ENCODE assay signal across 21 mouse cellular contexts in genomic region chr13:10710909-10711308, GRCm38 (mm10).
DNase-seq lines count a peak whose midpoint lies in the region; ATAC-seq and TF ChIP-seq lines count a peak whose summit lies in the region.
"Had no signal": no experiment of that assay in that cellular context is flagged by ENCODE, and none has a peak within 500 bp of the region (broad histone marks: within the 10 kb centered on the region; RNA-seq: fewer than 3 reads in every experiment).

No protein-coding gene starts in this region.

- no peak overlapping the region for H3K4me3 ChIP-seq in kidney, embryonic 15.5 days (replicated peaks)
- no peak overlapping the region for H3K4me3 ChIP-seq in kidney, adult 2 months (ENCODE audit: insufficient read depth, low read depth, low read length)
- no peak overlapping the region for H3K4me3 ChIP-seq in limb, embryonic 11.5 days (ENCODE audit: low read depth, low read length)
- no peak overlapping the region for H3K4me3 ChIP-seq in limb, embryonic 10.5 days
- no peak overlapping the region for H3K4me3 ChIP-seq in limb, embryonic 14.5 days (replicated peaks; ENCODE audit: low read length)
- H3K4me3 ChIP-seq: embryonic facial prominence, embryonic 15.5 days; erythroblast, embryonic 14.5 days; forebrain, embryonic 10.5 days; heart, embryonic 10.5 days; hindbrain, embryonic 12.5 days had no signal

- no peaks in the 10 kb centered on the region for H3K36me3 ChIP-seq in kidney, embryonic 15.5 days
- no peaks in the 10 kb centered on the region for H3K36me3 ChIP-seq in kidney, adult 2 months (ENCODE audit: control insufficient read depth, insufficient read depth, low read length)
- no peaks in the 10 kb centered on the region for H3K36me3 ChIP-seq in limb, embryonic 11.5 days (ENCODE audit: control insufficient read depth, insufficient read depth, low read length)
- H3K36me3 ChIP-seq in limb, embryonic 10.5 days = no peaks in the 10 kb centered on the region
- no peaks in the 10 kb centered on the region for H3K36me3 ChIP-seq in limb, embryonic 14.5 days (ENCODE audit: control insufficient read depth, insufficient read depth, low read length)
- H3K36me3 ChIP-seq: embryonic facial prominence, embryonic 15.5 days; forebrain, embryonic 10.5 days; heart, embryonic 10.5 days; hindbrain, embryonic 12.5 days had no signal

- no peak for DNase-seq in kidney, adult 2 months
- no peak for DNase-seq in limb, embryonic 11.5 days (ENCODE audit: low spot score)
- DNase-seq in limb, embryonic 10.5 days (ENCODE audit: low spot score) = no peak
- peak; percentile 4 for DNase-seq in limb, embryonic 14.5 days (ENCODE audit: low spot score)
- no peak for DNase-seq in adrenal gland, postnatal 4 days (ENCODE audit: low spot score in 2 of 2)
- DNase-seq: adrenal gland, adult 8-10 months; adrenal gland, postnatal 36 days; cerebellum, adult 11 months; cerebellum, adult 8-10 months; cerebellum, postnatal 14 days; gastrocnemius, postnatal 36 days; heart, postnatal 10 days; heart, postnatal 4 days had no signal

- H3K4me2 ChIP-seq in kidney, embryonic 15.5 days = no peak overlapping the region
- H3K4me2 ChIP-seq in limb, embryonic 11.5 days (ENCODE audit: low read depth, severe bottlenecking) = no peak overlapping the region
- H3K4me2 ChIP-seq in limb, embryonic 14.5 days (replicated peaks; ENCODE audit: low read depth, low read length, severe bottlenecking) = no peak overlapping the region
- H3K4me2 ChIP-seq: embryonic facial prominence, embryonic 15.5 days; hindbrain, embryonic 12.5 days had no signal

- H3K27ac ChIP-seq in kidney, embryonic 15.5 days = no peak overlapping the region
- no peak overlapping the region for H3K27ac ChIP-seq in kidney, adult 2 months (ENCODE audit: insufficient read depth, low read depth, low read length)
- no peak overlapping the region for H3K27ac ChIP-seq in limb, embryonic 11.5 days (replicated peaks; ENCODE audit: low read depth, low read length)
- H3K27ac ChIP-seq in limb, embryonic 10.5 days = no peak overlapping the region
- H3K27ac ChIP-seq in limb, embryonic 14.5 days (replicated peaks; ENCODE audit: low read depth, low read length) = no peak overlapping the region
- H3K27ac ChIP-seq: embryonic facial prominence, embryonic 15.5 days; forebrain, embryonic 10.5 days; heart, embryonic 10.5 days; hindbrain, embryonic 12.5 days had no signal

- H3K27me3 ChIP-seq in kidney, embryonic 15.5 days = no peaks in the 10 kb centered on the region
- H3K27me3 ChIP-seq in kidney, adult 2 months (replicated peaks; ENCODE audit: control insufficient read depth, insufficient read depth, low read length) = no peaks in the 10 kb centered on the region
- no peaks in the 10 kb centered on the region for H3K27me3 ChIP-seq in limb, embryonic 11.5 days (ENCODE audit: control insufficient read depth, insufficient read depth, low read length)
- H3K27me3 ChIP-seq in limb, embryonic 10.5 days (ENCODE audit: low read depth, poor library complexity, severe bottlenecking) = no peaks in the 10 kb centered on the region
- no peaks in the 10 kb centered on the region for H3K27me3 ChIP-seq in limb, embryonic 14.5 days (ENCODE audit: control insufficient read depth, insufficient read depth, low read length)
- H3K27me3 ChIP-seq: embryonic facial prominence, embryonic 15.5 days; hindbrain, embryonic 12.5 days had no signal

- no peak for TF ChIP-seq CTCF in kidney, adult 2 months (conservative IDR thresholded peaks at IDR 0.05; ENCODE audit: insufficient read depth, insufficient read length, low read depth, low read length)

- no peaks in the 10 kb centered on the region for H3K9me3 ChIP-seq in kidney, embryonic 15.5 days (replicated peaks)
- H3K9me3 ChIP-seq in limb, embryonic 11.5 days (ENCODE audit: control insufficient read depth, low read length) = no peaks in the 10 kb centered on the region
- H3K9me3 ChIP-seq in limb, embryonic 10.5 days (replicated peaks) = no peaks in the 10 kb centered on the region
- H3K9me3 ChIP-seq in limb, embryonic 14.5 days (ENCODE audit: control insufficient read depth, low read length) = no peaks in the 10 kb centered on the region
- H3K9me3 ChIP-seq: embryonic facial prominence, embryonic 15.5 days; forebrain, embryonic 10.5 days; heart, embryonic 10.5 days; hindbrain, embryonic 12.5 days had no signal

- WGBS in kidney, embryonic 15.5 days = 64% methylated on average over 4 of the region's 4 CpGs
- WGBS in kidney, adult 2 months = 64% methylated on average over 4 of the region's 4 CpGs
- WGBS in limb, embryonic 11.5 days = 85% methylated on average over 4 of the region's 4 CpGs
- 92% methylated on average over 4 of the region's 4 CpGs for WGBS in limb, embryonic 10.5 days
- 71% methylated on average over 4 of the region's 4 CpGs for WGBS in limb, embryonic 14.5 days

- H3K4me1 ChIP-seq in kidney, embryonic 15.5 days = peaks cover 5% of the 10 kb centered on the region; the same call in 1 of the 2 replicates
- H3K4me1 ChIP-seq in kidney, adult 2 months (ENCODE audit: control insufficient read depth, insufficient read depth, low read length) = 0 out of 2 replicates have a peak, but pooled peaks cover 4% of the 10 kb centered on the region
- H3K4me1 ChIP-seq in limb, embryonic 11.5 days (ENCODE audit: control insufficient read depth, insufficient read depth, low read length) = no peaks in the 10 kb centered on the region
- no peaks in the 10 kb centered on the region for H3K4me1 ChIP-seq in limb, embryonic 10.5 days
- H3K4me1 ChIP-seq in limb, embryonic 14.5 days (ENCODE audit: control insufficient read depth, insufficient read depth, low read length) = no peaks in the 10 kb centered on the region
- H3K4me1 ChIP-seq: embryonic facial prominence, embryonic 15.5 days; heart, embryonic 10.5 days; hindbrain, embryonic 12.5 days had no signal

- no peak for TF ChIP-seq POLR2A in kidney, adult 2 months (IDR thresholded peaks at IDR 0.05; ENCODE audit: low read depth, low read length)
- TF ChIP-seq POLR2A in limb, embryonic 14.5 days (IDR thresholded peaks at IDR 0.05; ENCODE audit: borderline replicate concordance, extremely low read depth, insufficient read depth, insufficient read length) = no peak

- ATAC-seq in kidney, embryonic 15.5 days (replicated peaks; ENCODE audit: low FRiP score) = peak; percentile 83
- 0 out of 2 replicates have a peak, but pooled peaks have one; percentile 39 for ATAC-seq in limb, embryonic 11.5 days (ENCODE audit: insufficient number of reproducible peaks, low FRiP score, low TSS enrichment, low read depth)
- ATAC-seq in limb, embryonic 14.5 days (ENCODE audit: low FRiP score, low read depth) = no peak
- ATAC-seq: forebrain, embryonic 14.5 days; hindbrain, embryonic 16.5 days had no signal

- H3K9ac ChIP-seq in kidney, embryonic 15.5 days = no peak overlapping the region
- H3K9ac ChIP-seq in limb, embryonic 11.5 days (ENCODE audit: low read length) = no peak overlapping the region
- H3K9ac ChIP-seq in limb, embryonic 14.5 days (ENCODE audit: low read depth, low read length, severe bottlenecking) = no peak overlapping the region
- H3K9ac ChIP-seq: embryonic facial prominence, embryonic 15.5 days; hindbrain, embryonic 12.5 days had no signal
